Mouse (Mus musculus) olfactory bulb, adult 2 months (tissue): ENCODE results near the gene Btbd3. TPM values are rescaled to one million over a fixed set of nuclear protein-coding genes. Genes with fewer than 3 reads are reported as not detected.

Experiments
- H3K27ac ChIP-seq: fragments of 200-500 bp; 2 replicates; pipeline ENCODE4 v1.5.1; 2012; ENCODE audit warnings: low read depth, low read length; ENCODE audit not compliant: insufficient read depth
- H3K4me1 ChIP-seq: fragments of 200-500 bp; 2 replicates; pipeline ENCODE4 v1.6.1; 2012; ENCODE audit warnings: low read length; ENCODE audit not compliant: control insufficient read depth, insufficient read depth
- H3K4me3 ChIP-seq: fragments of 200-500 bp; 2 replicates; pipeline ENCODE4 v1.5.1; 2012; ENCODE audit warnings: mild to moderate bottlenecking, low read depth, low read length, moderate library complexity; ENCODE audit not compliant: insufficient read depth
- CTCF ChIP-seq: fragments of 200-500 bp; IDR thresholded peaks from 2 replicates; pipeline ENCODE4 v1.5.1; 2012; ENCODE audit warnings: low read depth, mild to moderate bottlenecking, low read length, moderate library complexity; ENCODE audit not compliant: insufficient read depth
- POLR2A ChIP-seq: fragments of 200-500 bp; IDR thresholded peaks from 2 replicates; pipeline ENCODE4 v1.6.1; 2012; ENCODE audit warnings: mild to moderate bottlenecking, low read depth, low read length, moderate library complexity; ENCODE audit not compliant: insufficient read depth
- WGBS: fragments of 180-500 bp; shearing (Covaris S2); methylation state at CpG from one replicate; pipeline ENCODE4 v1.1.7; 2018; 5-methylcytosine and 5-hydroxymethylcytosine counted together
- polyA plus RNA-seq: library from polyadenylated mRNA; stranded (reverse); fragments of >200 nt; gene quantifications from 2 replicates; pipeline ENCODE4 v1.2.4, GENCODE M21; 2012; ENCODE audit warnings: low replicate concordance; ENCODE audit not compliant: missing spikeins, insufficient read depth, insufficient read length

The Btbd3 gene
- polyA plus RNA-seq, 1 experiment: not detected

DNA sequence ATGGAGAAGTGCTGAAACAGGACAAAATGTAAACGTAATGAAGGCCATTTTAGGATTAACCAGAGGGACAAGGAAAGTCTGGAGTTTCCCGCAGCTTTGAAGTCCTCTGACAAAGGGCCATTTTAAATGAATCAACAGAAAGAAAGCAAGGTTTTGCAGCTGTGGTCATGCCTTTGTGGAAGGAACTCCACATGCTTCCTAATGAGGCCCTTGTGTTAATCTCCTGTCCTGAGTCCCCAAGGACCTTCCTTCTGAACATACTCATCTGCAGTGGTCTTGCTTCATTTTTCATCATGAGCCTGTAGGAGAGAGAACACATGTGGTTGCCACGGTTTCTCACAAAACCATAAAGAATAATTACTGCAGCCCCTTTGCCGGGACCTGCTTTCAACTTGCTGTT lies 275.6 kb downstream of the Btbd3 start:
- Histone ChIP-seq H3K4me1 (no peaks in the 10 kb centered on the region), H3K4me3 (no peak overlapping the region), H3K27ac (no peak overlapping the region)
- WGBS: 64% methylated on average over 4 of the region's 4 CpGs
- TF ChIP-seq CTCF (no peak), POLR2A (no peak)

DNA sequence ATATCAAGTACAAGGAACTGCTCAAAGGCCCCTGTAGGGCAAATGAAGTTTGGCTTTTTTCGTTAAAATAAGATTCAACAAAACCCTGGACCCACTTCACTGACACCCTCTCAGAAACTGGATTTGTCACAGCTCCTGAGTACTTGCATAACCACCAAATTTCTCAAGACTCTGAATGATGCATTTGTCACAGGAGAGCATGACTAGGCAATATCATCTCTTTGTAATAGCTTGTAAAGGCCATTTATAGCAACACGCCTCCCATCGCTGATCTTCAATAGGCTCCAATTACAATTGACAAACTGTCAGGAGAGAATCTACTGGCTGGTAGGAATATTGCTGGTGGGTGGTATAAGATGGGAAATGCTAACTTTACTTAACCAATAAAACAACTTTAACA lies 283.3 kb downstream of the Btbd3 start:
- Histone ChIP-seq H3K27ac (no peak overlapping the region), H3K4me1 (no peaks in the 10 kb centered on the region), H3K4me3 (no peak overlapping the region)
- 86% methylated on average over 3 of the region's 3 CpGs for WGBS
- TF ChIP-seq POLR2A (no peak), CTCF (no peak)

GRCm38 (mm10) chr2:138548990-138549389 lies 292.6 kb downstream of the Btbd3 start:
- TF ChIP-seq POLR2A (no peak), CTCF (no peak)
- H3K4me1 ChIP-seq: no peaks in the 10 kb centered on the region
- 85% methylated on average over 2 of the region's 2 CpGs for WGBS
- H3K27ac ChIP-seq: no peak overlapping the region
- no peak overlapping the region for H3K4me3 ChIP-seq

DNA sequence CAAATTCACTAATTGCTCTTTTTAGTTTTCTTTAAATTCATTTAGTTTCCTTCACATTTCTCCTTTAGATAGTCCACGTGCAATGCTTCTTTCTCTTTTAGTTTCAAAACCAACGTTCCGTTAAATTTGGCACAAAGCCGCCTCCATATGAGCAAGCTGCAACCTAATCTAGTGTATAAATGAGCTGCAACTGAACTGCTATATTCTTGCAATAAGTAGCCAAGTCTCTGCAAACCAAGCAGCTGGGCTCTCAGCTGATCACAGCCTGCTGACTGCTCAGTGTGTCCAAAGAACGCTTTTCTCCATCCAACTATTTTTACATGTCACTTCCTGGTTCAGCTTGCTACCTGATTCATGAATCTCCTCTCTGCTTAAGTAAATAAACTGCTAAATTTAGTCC lies 295.2 kb downstream of the Btbd3 start:
- H3K4me3 ChIP-seq: no peak overlapping the region
- peaks cover 2% of the 10 kb centered on the region; the same call in 1 of the 2 replicates for H3K4me1 ChIP-seq
- WGBS: 16% methylated on average over 5 of the region's 5 CpGs
- H3K27ac ChIP-seq: 0 out of 2 replicates have a peak overlapping the region, but pooled peaks have one; percentile 57
- TF ChIP-seq POLR2A (no peak), CTCF (no peak)

GRCm38 (mm10) chr2:138555106-138555862 lies 298.9 kb downstream of the Btbd3 start:
- no peak overlapping the region for H3K4me3 ChIP-seq
- TF ChIP-seq POLR2A (no peak), CTCF (no peak)
- 73% methylated on average over 11 of the region's 11 CpGs for WGBS

DNA sequence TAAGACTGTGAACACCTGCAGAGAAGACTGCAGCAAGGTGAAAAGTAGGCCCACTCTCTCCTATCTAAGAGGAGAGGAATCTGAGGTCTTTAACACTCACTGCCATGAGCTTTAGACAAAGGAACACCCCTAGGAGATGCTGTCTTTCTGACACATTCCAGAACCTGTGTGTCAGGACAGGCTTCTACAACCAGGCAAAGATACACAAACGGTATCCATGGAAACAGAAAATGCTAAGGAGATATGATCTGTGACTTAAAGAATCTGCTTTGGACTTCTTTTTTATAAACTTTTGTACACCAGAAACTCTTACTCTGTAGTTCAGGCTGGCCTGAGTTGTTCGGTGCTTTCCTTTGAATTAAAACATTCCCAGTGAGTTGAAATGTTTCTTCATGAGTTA lies 329.6 kb downstream of the Btbd3 start:
- no peak for TF ChIP-seq CTCF
- TF ChIP-seq POLR2A: no peak
- Histone ChIP-seq H3K4me3 (no peak overlapping the region), H3K4me1 (peaks cover 3% of the 10 kb centered on the region; the same call in 1 of the 2 replicates), H3K27ac (no peak overlapping the region)
- WGBS: 98% methylated on average over 2 of the region's 2 CpGs

More at GRCm38 (mm10) chr2:138555106-138555862, 298.9 kb downstream of the Btbd3 start:
- Histone ChIP-seq H3K4me1 (peaks cover 2% of the 10 kb centered on the region; the same call in 1 of the 2 replicates), H3K27ac (no peak overlapping the region)

DNA sequence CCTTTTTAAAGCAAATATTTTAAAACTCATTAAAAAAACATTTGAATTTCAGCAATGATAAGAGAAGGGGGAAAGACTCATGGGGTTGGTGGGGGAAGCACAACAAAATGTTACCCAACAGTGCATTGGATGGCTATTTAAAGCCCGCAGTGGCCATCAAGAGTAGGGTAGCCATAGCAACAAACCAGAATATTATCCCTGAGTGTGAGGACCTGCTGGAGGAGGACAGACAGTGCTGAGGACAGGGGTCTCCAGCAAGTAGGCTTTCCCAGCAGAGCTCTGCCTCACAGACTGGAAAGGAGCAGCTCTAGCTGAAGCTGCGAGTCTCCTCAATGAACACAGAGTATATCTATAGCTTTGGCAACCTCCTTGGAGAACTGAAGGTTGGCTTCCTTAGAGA lies 331.0 kb downstream of the Btbd3 start:
- no peak overlapping the region for H3K4me3 ChIP-seq
- H3K27ac ChIP-seq: no peak overlapping the region
- H3K4me1 ChIP-seq: peaks cover 3% of the 10 kb centered on the region; the same call in 1 of the 2 replicates
- no peak for TF ChIP-seq CTCF
- no peak for TF ChIP-seq POLR2A
- WGBS: 76% methylated on average over 2 of the region's 2 CpGs

DNA sequence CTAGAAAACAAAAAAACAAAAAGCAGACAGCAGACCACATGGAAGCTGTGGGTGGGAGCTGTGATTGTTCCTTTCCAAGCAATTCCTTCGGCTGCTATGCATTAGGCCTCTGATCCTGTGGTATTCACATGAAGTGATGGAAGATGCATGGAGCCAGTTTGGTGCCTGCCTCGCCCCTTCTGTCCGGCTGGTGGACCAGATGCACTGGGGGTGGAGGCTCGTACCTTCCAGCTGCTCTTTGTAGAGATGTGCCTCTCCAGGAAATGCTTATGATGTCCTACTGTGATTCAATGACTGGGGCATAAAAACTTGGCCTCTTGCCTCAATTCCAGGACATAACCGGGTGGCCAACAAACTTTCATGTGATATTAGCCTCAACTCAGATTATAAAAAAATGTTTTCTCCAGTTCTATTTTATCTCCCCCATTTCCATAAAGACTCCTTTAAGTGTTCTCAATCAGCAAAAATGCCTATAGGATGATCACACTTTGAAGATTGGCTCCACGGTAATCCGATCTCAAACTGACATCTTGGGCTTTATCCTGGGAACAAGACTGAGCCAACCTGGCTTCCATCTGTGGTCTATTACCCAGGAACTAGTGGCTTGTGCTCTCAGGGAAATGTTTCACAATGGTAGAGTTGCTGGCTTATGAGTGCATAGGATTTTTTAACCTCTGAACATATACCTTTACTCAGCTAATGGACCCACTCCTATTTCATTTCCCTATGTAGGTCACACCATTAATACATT lies 331.6 kb downstream of the Btbd3 start:
- Histone ChIP-seq H3K27ac (no peak overlapping the region), H3K4me1 (peaks cover 3% of the 10 kb centered on the region; the same call in 1 of the 2 replicates), H3K4me3 (no peak overlapping the region)
- 90% methylated on average over 7 of the region's 7 CpGs for WGBS
- TF ChIP-seq CTCF (no peak), POLR2A (no peak)

DNA sequence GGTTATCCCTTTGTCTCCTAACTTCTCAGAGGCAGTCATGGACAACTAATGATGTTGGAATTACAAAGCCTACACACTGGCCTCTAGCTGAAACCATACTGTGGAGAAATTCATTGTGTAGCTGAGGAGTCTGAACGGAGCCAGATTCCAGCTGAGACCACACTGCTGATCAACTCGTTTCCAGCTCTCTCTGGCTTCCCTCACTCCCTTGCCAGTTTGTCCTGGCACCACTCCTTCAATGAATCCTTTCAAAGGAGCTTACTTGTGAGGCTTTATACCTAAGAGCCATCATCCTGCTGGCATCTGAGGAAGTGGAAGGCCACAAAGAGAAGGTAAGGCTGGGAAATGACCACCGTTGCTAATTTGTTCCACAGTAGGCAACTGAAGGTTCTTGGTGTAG lies 332.7 kb downstream of the Btbd3 start:
- whole genome bisulfite sequencing: 49% methylated on average over 3 of the region's 3 CpGs
- Histone ChIP-seq H3K4me1 (peaks cover 3% of the 10 kb centered on the region; the same call in 1 of the 2 replicates), H3K4me3 (no peak overlapping the region), H3K27ac (no peak overlapping the region)
- TF ChIP-seq POLR2A (no peak), CTCF (no peak)
